Mouse (Mus musculus) kidney, embryonic 14.5 days (tissue): ENCODE measurements around the gene Gm21972. TPM values are rescaled to one million over a fixed set of nuclear protein-coding genes. Genes with fewer than 3 reads are reported as not detected.

ENCODE experiments used
- ATAC-seq: fragments of 200-750 bp; cut with Nextera tagmentation; 2 replicates; pipeline ENCODE4 v1.8.0; 2017; ENCODE audit warnings: moderate number of reproducible peaks, mild to moderate bottlenecking, moderate TSS enrichment, moderate library complexity; ENCODE audit not compliant: low FRiP score, low TSS enrichment
- H3K27ac ChIP-seq: fragments of 300-500 bp; sonication (generic); 2 replicates; pipeline ENCODE4 v1.5.1; 2014; ENCODE audit warnings: low read depth, mild to moderate bottlenecking, low read length, moderate library complexity, mixed read lengths
- H3K27me3 ChIP-seq: fragments of 300-500 bp; sonication (generic); 2 replicates; pipeline ENCODE4 v1.6.1; 2014; ENCODE audit warnings: mild to moderate bottlenecking, low read length; ENCODE audit not compliant: control insufficient read depth, insufficient read depth
- H3K36me3 ChIP-seq: fragments of 300-500 bp; sonication (generic); 2 replicates; pipeline ENCODE4 v1.6.1; 2014; ENCODE audit warnings: low read length, mixed read lengths; ENCODE audit not compliant: control insufficient read depth, insufficient read depth
- H3K4me1 ChIP-seq: fragments of 300-500 bp; sonication (generic); 2 replicates; pipeline ENCODE4 v1.6.1; 2014; ENCODE audit warnings: low read length, mixed read lengths; ENCODE audit not compliant: control insufficient read depth, insufficient read depth
- H3K4me2 ChIP-seq: fragments of 300-500 bp; sonication (generic); replicated peaks from 2 replicates; pipeline ENCODE4 v1.6.1; 2014; ENCODE audit warnings: low read depth, mild to moderate bottlenecking, low read length
- H3K4me3 ChIP-seq: fragments of 300-500 bp; sonication (generic); 2 replicates; pipeline ENCODE4 v1.5.1; 2014; ENCODE audit warnings: mild to moderate bottlenecking, low read length
- H3K9ac ChIP-seq: fragments of 300-500 bp; sonication (generic); 2 replicates; pipeline ENCODE4 v1.6.1; 2014; ENCODE audit warnings: low read depth, mild to moderate bottlenecking, low read length, moderate library complexity
- H3K9me3 ChIP-seq: fragments of 300-500 bp; sonication (generic); 2 replicates; pipeline ENCODE4 v1.6.1; 2016; ENCODE audit warnings: low read length; ENCODE audit not compliant: control insufficient read depth
- WGBS: fragments of 180-500 bp; shearing (Covaris S2); extraction: QIAGEN DNeasy Blood & Tissue Kit; methylation state at CpG from one replicate; pipeline ENCODE4 v1.1.7; 2014; 5-methylcytosine and 5-hydroxymethylcytosine counted together
- polyA plus RNA-seq: library from polyadenylated mRNA; unstranded; fragments of >200 nt; fragmentation: Nextera tagmentation; extraction: Ambion mirVana; gene quantifications from 2 replicates; pipeline ENCODE4 v1.2.1, GENCODE M21; 2014

The Gm21972 gene
- polyA plus RNA-seq = 0.53 and 0.76 TPM in 2 replicates

DNA sequence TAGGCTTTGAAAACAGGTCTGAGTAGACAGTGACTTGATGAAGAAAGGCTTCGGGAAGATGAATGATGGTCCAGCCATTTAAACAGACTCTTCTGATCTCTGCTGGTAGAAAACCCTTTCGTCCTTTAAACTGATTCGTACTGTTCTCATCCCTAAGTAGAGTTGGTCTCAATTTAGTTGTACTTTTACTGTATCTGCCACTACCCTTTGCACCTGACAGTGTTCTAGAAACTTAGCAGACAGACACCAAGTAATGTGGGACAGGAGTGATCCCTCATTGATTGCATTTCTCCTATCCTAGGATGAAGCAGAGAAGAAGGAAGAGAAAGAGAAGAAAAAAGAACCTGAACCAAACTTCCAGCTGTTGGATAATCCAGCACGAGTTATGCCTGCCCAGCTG is at the start of gene Gm21972:
Gene Gm21972, plus strand, starts transcription at position 301 of the 400 bp plus-strand sequence.
- WGBS = 97% methylated on average over 4 of the region's 4 CpGs
- Histone ChIP-seq H3K27ac (no peak within 1 kb of the TSS), H3K36me3 (peaks cover 71% of the 10 kb centered on the region), H3K4me2 (no peak within 1 kb of the TSS), H3K4me1 (no peaks in the 10 kb centered on the region), H3K27me3 (no peaks in the 10 kb centered on the region), H3K9ac (no peak within 1 kb of the TSS), H3K4me3 (no peak within 1 kb of the TSS), H3K9me3 (no peaks in the 10 kb centered on the region)
- no peak for ATAC-seq

- 87% methylated on average over 7 of the region's 7 CpGs for WGBS
- Histone ChIP-seq H3K36me3 (peaks cover 66% of the 10 kb centered on the region), H3K4me3 (no peak overlapping the region), H3K27me3 (no peaks in the 10 kb centered on the region), H3K9ac (no peak overlapping the region), H3K9me3 (no peaks in the 10 kb centered on the region), H3K4me1 (no peaks in the 10 kb centered on the region), H3K4me2 (no peak overlapping the region), H3K27ac (no peak overlapping the region)
- ATAC-seq = no peak
These were observed 39.0 kb upstream of the Gm21972 start for GRCm38 (mm10) chr1:86094413-86094812.

DNA sequence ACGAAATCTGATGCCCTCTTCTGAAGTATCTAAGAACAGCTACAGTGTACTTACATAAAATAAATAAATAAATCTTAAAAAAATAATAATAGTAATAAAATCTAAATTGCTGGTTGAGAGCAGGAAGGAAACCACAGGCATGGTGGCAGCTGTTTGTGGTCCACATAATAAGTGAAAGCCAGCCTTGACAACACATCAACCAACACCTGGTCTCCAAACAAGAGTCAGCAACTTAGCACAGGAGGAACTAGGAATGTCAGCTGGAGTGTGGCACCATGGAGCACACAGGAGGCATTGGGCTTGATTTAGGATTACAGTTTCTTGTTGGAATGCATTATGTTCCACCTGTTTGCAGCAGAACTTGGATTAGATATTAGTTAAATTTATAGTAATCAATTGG is 28.4 kb upstream of the Gm21972 start:
- Histone ChIP-seq H3K4me2 (no peak overlapping the region), H3K27me3 (no peaks in the 10 kb centered on the region), H3K4me3 (no peak overlapping the region), H3K9ac (no peak overlapping the region), H3K27ac (no peak overlapping the region), H3K4me1 (no peaks in the 10 kb centered on the region), H3K9me3 (no peaks in the 10 kb centered on the region), H3K36me3 (peaks cover 12% of the 10 kb centered on the region; the same call in 1 of the 2 replicates)
- WGBS = 94% methylated on average over 1 of the region's 1 CpGs
- ATAC-seq = no peak

DNA sequence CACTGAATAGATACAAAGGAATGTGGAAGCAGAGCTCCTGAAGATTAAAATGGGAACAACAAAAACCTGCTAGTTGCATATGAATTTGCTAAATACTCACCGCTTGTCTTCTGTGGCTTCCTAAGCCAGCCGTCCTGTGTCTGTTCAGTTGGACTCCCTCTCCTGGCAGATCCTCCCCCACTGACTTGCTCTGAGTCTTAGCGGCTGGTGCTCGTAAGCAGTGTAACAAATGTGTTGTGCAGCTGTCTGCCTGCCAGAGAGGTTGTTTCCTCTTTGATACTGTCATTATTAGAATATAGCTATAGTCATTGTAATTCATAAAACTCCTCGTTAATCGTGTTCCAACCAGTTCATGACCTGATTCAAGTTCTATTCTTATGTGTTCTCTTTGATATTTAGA is 21.7 kb upstream of the Gm21972 start, which contains the start of gene Htr2b:
Gene Htr2b, minus strand, starts transcription at position 192 of the 400 bp plus-strand sequence.
- Histone ChIP-seq H3K4me2 (no peak within 1 kb of the TSS), H3K4me3 (no peak within 1 kb of the TSS), H3K9me3 (no peaks in the 10 kb centered on the region), H3K9ac (no peak within 1 kb of the TSS), H3K27ac (no peak within 1 kb of the TSS), H3K36me3 (peaks cover 4% of the 10 kb centered on the region), H3K27me3 (no peaks in the 10 kb centered on the region), H3K4me1 (0 out of 2 replicates have a peak, but pooled peaks cover 5% of the 10 kb centered on the region)
- 32% methylated on average over 6 of the region's 6 CpGs for WGBS
- ATAC-seq = 0 out of 2 replicates have a peak, but pooled peaks have one; percentile 80

DNA sequence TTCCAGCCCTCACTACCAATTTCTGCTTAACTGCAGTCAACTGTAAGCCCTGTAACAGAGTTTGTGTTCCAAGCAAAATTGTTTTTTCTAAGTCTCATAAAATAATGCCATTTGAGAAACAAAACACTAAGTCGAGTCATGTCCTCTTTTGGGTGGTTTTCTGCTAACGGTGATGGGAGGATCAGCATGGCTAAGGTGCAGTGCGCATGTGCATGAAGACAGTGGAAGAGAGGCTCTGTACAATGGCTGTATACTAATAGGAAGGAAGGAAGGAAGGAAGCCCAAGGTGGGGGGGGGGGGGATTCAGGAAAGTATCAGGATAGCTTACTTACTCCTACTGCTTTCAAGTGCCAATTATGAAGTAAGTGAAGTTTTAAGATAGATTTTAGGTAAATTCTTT is 19.3 kb upstream of the Gm21972 start:
- Histone ChIP-seq H3K4me2 (no peak overlapping the region), H3K4me3 (no peak overlapping the region), H3K9me3 (no peaks in the 10 kb centered on the region), H3K27me3 (no peaks in the 10 kb centered on the region), H3K9ac (no peak overlapping the region), H3K36me3 (peaks cover 22% of the 10 kb centered on the region), H3K27ac (no peak overlapping the region), H3K4me1 (0 out of 2 replicates have a peak, but pooled peaks cover 5% of the 10 kb centered on the region)
- no peak for ATAC-seq
- WGBS = 79% methylated on average over 3 of the region's 3 CpGs

GRCm38 (mm10) chr1:86119549-86119948 is 13.9 kb upstream of the Gm21972 start:
- Histone ChIP-seq H3K27me3 (no peaks in the 10 kb centered on the region), H3K9ac (no peak overlapping the region), H3K4me3 (no peak overlapping the region), H3K4me2 (no peak overlapping the region), H3K4me1 (no peaks in the 10 kb centered on the region), H3K9me3 (no peaks in the 10 kb centered on the region), H3K36me3 (peaks cover 53% of the 10 kb centered on the region), H3K27ac (peak overlapping the region; percentile 63; the same call in 1 of the 2 replicates)
- whole genome bisulfite sequencing = 57% methylated on average over 4 of the region's 4 CpGs
- ATAC-seq = peak; percentile 92

- ATAC-seq = no peak
- Histone ChIP-seq H3K4me1 (no peaks in the 10 kb centered on the region), H3K27ac (no peak overlapping the region), H3K9ac (no peak overlapping the region), H3K27me3 (no peaks in the 10 kb centered on the region), H3K4me2 (no peak overlapping the region), H3K9me3 (no peaks in the 10 kb centered on the region), H3K36me3 (peaks cover 70% of the 10 kb centered on the region), H3K4me3 (no peak overlapping the region)
- 94% methylated on average over 2 of the region's 2 CpGs for WGBS
These were observed 7.4 kb upstream of the Gm21972 start for GRCm38 (mm10) chr1:86126036-86126435.

GRCm38 (mm10) chr1:86135315-86135714 is 1.9 kb downstream of the Gm21972 start:
- H3K36me3 ChIP-seq = peaks cover 71% of the 10 kb centered on the region
- WGBS = 95% methylated on average over 6 of the region's 6 CpGs
- ATAC-seq = no peak
- no peak overlapping the region for H3K9ac ChIP-seq
- H3K4me3 ChIP-seq = no peak overlapping the region
- H3K27ac ChIP-seq = no peak overlapping the region
- H3K9me3 ChIP-seq = no peaks in the 10 kb centered on the region
- H3K27me3 ChIP-seq = no peaks in the 10 kb centered on the region
- H3K4me1 ChIP-seq = no peaks in the 10 kb centered on the region
- no peak overlapping the region for H3K4me2 ChIP-seq

DNA sequence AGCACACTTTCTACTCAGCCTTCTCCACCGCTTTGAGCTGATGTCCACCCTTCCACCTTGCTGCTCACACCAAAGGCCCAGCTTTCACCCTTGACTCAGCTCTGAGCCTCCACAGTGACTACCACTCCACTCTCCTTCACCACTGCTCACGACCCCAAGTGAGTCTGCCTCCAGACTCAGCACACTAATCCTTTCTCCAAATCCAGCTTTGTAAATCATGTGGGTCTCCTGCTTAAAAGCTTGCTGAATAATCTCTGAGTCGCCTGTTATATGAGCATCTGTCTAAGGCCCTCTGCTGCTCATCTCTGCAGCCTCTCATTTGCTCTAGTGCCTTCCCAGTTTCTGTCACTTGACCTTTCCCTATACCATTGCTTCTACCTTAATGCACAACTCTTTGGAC is 7.6 kb downstream of the Gm21972 start:
- H3K36me3 ChIP-seq = peaks cover 41% of the 10 kb centered on the region
- H3K9me3 ChIP-seq = no peaks in the 10 kb centered on the region
- no peaks in the 10 kb centered on the region for H3K4me1 ChIP-seq
- H3K4me3 ChIP-seq = no peak overlapping the region
- no peak for ATAC-seq
- WGBS = 85% methylated on average over 3 of the region's 3 CpGs
- no peaks in the 10 kb centered on the region for H3K27me3 ChIP-seq
- H3K4me2 ChIP-seq = no peak overlapping the region
- H3K9ac ChIP-seq = no peak overlapping the region
- no peak overlapping the region for H3K27ac ChIP-seq
